Mouse (Mus musculus) G1E (cell line): ENCODE results near the gene Col27a1. TPM values are rescaled to one million over a fixed set of nuclear protein-coding genes. Genes with fewer than 3 reads are reported as not detected.

Source experiments
- ATAC-seq: 2 replicates; pipeline ENCODE4 v1.8.0; 2016; ENCODE audit warnings: mild to moderate bottlenecking; ENCODE audit not compliant: insufficient number of reproducible peaks, poor library complexity, low FRiP score, severe bottlenecking; ENCODE audit errors: extremely low read depth
- DNase-seq: peaks from one replicate; pipeline ENCODE4 v3.0.0; 2012; ENCODE audit warnings: low spot score
- H3K27me3 ChIP-seq: 2 replicates; pipeline ENCODE4 v1.6.1; 2012; ENCODE audit warnings: mild to moderate bottlenecking, low read length, inconsistent platforms; ENCODE audit not compliant: insufficient read depth
- H3K36me3 ChIP-seq: replicated peaks from 2 replicates; pipeline ENCODE3; 2012; ENCODE audit warnings: mild to moderate bottlenecking, inconsistent platforms
- H3K4me1 ChIP-seq: 2 replicates; pipeline ENCODE4 v1.6.1; 2012; ENCODE audit warnings: low read depth, low read length, inconsistent platforms, mixed read lengths; ENCODE audit not compliant: insufficient read depth
- H3K4me3 ChIP-seq: 2 replicates; pipeline ENCODE4 v1.5.1; 2012; ENCODE audit warnings: low read depth, mild to moderate bottlenecking, inconsistent platforms, low read length, moderate library complexity, mixed read lengths
- H3K9me3 ChIP-seq: replicated peaks from 2 replicates; pipeline ENCODE4 v1.6.1; 2012; ENCODE audit warnings: inconsistent platforms
- CTCF ChIP-seq: IDR thresholded peaks from 2 replicates; pipeline ENCODE4 v1.5.1; 2012; ENCODE audit warnings: low read depth, low read length, inconsistent platforms, mixed read lengths
- GATA1 ChIP-seq: IDR thresholded peaks from 2 replicates; pipeline ENCODE4 v1.6.1; 2012; ENCODE audit warnings: borderline replicate concordance, low read length, inconsistent platforms, mixed read lengths
- GATA2 ChIP-seq: IDR thresholded peaks from 2 replicates; pipeline ENCODE4 v1.6.1; 2012; ENCODE audit warnings: low read depth, low read length, inconsistent platforms, borderline replicate concordance
- POLR2AphosphoS5 ChIP-seq: IDR thresholded peaks from 2 replicates; pipeline ENCODE4 v1.6.1; 2012; ENCODE audit warnings: low read depth, low read length, inconsistent platforms; ENCODE audit not compliant: insufficient replicate concordance
- TAL1 ChIP-seq: conservative IDR thresholded peaks from 2 replicates; pipeline ENCODE4 v1.6.1; 2012; ENCODE audit warnings: low read depth, low read length, inconsistent platforms, mixed read lengths
- polyA plus RNA-seq: library from polyadenylated mRNA; stranded (reverse); fragments of >175 nt; gene quantifications from 2 replicates; pipeline ENCODE4 v1.2.3, GENCODE M21; 2012
- total RNA-seq, 2 experiments: library from RNA; stranded (forward) in 1 of 2; stranded (reverse) in 1 of 2; fragments of 200-1000 nt in 1 of 2; fragments of >200 nt in 1 of 2; fragmentation: Nextera tagmentation in 1 of 2; gene quantifications; 2 replicates each; pipeline ENCODE4 v1.2.3; 2014 to 2017

Gene Col27a1
- total RNA-seq (2014; fragmentation: Nextera tagmentation) = not detected in 2 replicates
- under 0.01 and 0.16 TPM in 2 replicates for total RNA-seq (2017)
- not detected in 2 replicates for polyA plus RNA-seq

DNA sequence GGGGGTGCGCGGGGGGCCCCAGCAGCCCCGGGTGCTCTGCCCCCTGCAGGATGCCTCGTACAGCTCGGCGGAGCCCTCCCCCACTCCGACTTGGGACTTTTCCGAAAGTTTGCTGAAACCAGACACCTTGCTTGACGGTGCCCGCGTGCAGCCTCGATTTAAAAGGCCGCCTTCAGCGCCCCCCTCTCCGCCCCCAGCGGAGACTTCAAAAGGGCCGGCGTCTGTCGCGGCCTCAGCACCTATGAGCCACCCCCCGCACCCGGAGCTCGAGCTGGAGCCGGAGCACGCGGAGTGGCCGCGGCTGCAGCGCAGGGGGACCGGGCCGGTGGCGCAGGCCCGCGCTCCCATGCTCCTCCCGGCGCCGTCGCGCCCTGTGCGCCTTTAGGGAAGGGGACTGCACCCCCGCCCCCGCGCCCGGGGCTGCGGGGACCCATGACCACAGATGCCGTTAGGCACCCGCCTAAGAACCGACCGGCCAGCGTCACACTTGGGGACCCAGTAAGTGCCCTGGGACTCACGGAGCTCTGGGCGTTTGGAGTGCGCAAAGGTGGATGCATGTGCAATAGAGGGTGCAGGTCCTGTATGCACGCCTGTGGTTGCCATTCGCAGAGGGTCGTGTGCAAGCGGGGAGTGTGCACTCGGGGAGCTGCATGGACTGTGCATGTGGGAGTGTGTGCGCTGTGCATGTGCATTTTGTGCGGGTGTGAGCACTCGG, at the start of gene Col27a1:
Col27a1 (plus strand) TSS at position 98 of the 715 bp plus-strand sequence.
- DNase-seq (no peak), ATAC-seq (no peak)
- Histone ChIP-seq H3K36me3 (no peaks in the 10 kb centered on the region), H3K27me3 (no peaks in the 10 kb centered on the region; the same call in 1 of the 2 replicates), H3K9me3 (peaks cover 90% of the 10 kb centered on the region), H3K4me3 (peak within 1 kb of the TSS; percentile 36; the same call in 1 of the 2 replicates), H3K4me1 (no peaks in the 10 kb centered on the region)
- TF ChIP-seq GATA2 (no peak), TAL1 (no peak), CTCF (no peak), GATA1 (no peak), POLR2AphosphoS5 (no peak)

DNA sequence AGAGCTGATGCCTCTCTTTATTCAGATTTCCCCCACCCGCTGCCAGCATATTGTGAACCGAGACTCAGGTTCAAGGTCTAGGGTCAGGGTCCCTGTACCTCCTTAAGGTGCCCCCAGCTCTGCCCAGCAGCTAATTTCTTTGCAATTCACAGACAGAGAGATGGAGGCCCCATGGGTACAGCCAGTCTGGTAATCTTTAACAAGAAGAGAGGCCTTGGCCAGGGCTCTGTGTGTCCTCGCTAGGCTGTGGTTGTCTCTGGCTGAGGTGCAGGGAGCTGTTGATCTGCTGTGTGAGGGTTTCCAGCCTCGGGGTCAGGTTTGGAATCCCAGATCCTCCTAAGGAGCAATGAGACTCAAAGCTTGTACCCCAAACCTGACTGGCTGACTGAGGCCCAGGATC, 48.2 kb upstream of the Col27a1 start:
- no peak for DNase-seq
- Histone ChIP-seq H3K4me1 (no peaks in the 10 kb centered on the region), H3K27me3 (no peaks in the 10 kb centered on the region), H3K36me3 (no peaks in the 10 kb centered on the region), H3K4me3 (no peak overlapping the region), H3K9me3 (peaks cover 90% of the 10 kb centered on the region)
- no peak for ATAC-seq
- no peak for TF ChIP-seq TAL1
- no peak for TF ChIP-seq CTCF
- TF ChIP-seq POLR2AphosphoS5 = no peak
- TF ChIP-seq GATA1 = no peak
- no peak for TF ChIP-seq GATA2

DNA sequence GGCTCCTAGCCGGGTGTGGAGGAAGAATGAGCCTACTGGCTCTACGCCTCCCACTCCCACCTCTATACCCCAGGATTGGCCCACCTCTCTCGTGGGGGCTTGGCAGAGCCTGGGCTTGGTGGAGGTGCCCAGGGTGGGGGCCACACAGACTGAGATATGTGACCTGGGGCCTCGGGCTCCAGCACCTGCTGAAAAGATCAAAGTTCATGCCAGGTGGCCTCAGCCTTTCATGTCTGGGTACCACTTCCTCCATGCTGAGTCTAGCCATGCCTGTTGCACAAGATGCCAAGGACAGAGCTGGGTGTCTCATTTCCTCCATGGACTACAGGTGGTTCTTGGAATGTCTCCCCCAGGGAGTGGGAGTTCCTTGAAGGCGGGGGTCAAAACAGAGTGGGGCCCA, 47.5 kb upstream of the Col27a1 start:
- TF ChIP-seq TAL1 = no peak
- no peak for TF ChIP-seq CTCF
- TF ChIP-seq POLR2AphosphoS5 = no peak
- TF ChIP-seq GATA2 = no peak
- no peak for TF ChIP-seq GATA1
- Histone ChIP-seq H3K4me1 (no peaks in the 10 kb centered on the region), H3K36me3 (no peaks in the 10 kb centered on the region), H3K4me3 (no peak overlapping the region), H3K27me3 (no peaks in the 10 kb centered on the region), H3K9me3 (peaks cover 90% of the 10 kb centered on the region)
- no peak for DNase-seq
- ATAC-seq = no peak

DNA sequence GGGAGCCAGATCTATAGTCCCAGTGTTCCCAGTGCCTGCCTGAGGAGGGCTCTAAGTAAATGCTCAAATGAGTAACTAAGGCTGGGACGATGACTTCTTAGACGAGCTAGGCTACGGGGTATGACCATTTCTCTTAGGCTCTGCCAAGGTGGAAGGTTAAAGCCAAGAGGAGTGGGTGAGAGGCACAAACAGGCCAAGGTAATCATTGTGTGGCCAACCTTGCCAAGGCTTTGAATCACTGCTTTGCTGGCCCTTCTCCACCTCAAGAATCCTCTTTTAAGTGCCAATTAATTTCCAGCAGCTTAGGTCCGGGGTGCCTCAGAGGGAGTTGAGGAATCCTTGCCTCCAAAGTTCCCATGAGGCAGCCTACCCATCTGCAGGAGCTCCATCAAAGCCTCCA, 43.7 kb upstream of the Col27a1 start:
- Histone ChIP-seq H3K4me1 (no peaks in the 10 kb centered on the region), H3K9me3 (peaks cover 89% of the 10 kb centered on the region), H3K36me3 (no peaks in the 10 kb centered on the region), H3K4me3 (no peak overlapping the region), H3K27me3 (no peaks in the 10 kb centered on the region)
- no peak for ATAC-seq
- no peak for TF ChIP-seq TAL1
- TF ChIP-seq GATA1 = no peak
- no peak for TF ChIP-seq GATA2
- TF ChIP-seq CTCF = no peak
- TF ChIP-seq POLR2AphosphoS5 = no peak
- DNase-seq = no peak

DNA sequence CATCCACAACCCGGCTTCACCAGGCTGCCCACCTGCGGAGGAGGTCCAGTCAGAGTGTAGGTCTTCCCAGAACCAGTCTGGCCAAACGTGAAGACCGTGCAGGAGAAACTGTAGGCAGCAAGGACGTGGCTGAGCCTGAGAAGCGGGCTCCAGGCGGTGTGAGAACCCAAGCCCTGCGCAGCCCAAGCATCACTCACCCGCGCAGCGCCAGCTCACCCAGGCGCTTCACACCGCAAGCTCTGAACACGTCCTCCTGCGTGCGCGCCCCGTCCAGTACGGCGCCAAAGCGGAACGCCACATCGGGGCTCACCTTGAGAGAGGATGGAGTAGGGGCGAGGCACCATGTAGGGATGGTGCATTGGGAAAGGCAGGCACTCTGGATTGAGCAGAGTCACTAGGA, 42.7 kb upstream of the Col27a1 start:
- Histone ChIP-seq H3K4me3 (peak overlapping the region; percentile 38; the same call in 1 of the 2 replicates), H3K27me3 (no peaks in the 10 kb centered on the region), H3K36me3 (no peaks in the 10 kb centered on the region), H3K9me3 (peaks cover 78% of the 10 kb centered on the region), H3K4me1 (no peaks in the 10 kb centered on the region)
- no peak for ATAC-seq
- no peak for TF ChIP-seq POLR2AphosphoS5
- no peak for TF ChIP-seq TAL1
- no peak for TF ChIP-seq GATA1
- TF ChIP-seq GATA2 = no peak
- TF ChIP-seq CTCF = no peak
- no peak for DNase-seq

DNA sequence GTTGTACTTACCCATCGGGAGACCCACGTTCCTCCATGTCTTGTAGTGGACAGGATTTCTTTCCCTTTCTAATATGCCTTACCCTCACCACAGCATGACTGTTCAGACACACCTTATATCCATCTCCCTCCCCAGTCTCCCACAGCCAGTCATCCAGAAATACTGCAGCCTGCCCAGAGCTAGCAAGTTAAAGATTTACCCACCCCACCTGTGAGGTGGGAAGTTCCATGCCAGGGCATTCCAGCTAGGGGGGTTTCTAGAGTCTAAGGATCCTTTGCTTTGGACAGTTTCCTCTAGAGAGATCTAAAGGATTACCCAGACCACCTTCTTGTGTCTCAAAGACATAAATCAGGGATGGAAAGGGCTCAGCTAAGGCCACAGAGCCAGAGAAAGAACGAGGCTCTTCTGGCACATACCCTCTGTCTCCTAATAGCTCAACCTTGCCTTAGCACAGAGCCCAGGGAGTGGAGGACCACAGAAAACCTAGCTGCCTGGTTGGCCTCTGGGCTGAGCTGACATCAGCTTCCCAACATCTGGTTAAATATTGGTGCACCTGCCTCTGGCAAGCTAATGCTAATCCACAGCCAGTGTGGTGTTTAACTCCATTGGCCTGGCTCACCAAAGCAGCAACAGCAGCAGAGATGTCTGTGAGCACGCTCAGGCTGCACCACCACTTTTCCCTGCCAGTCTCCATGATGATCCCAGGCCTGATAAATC, 41.7 kb upstream of the Col27a1 start, which contains the start of gene Kif12:
Kif12 (minus strand) TSS at position 163 of the 717 bp plus-strand sequence.
- DNase-seq (no peak), ATAC-seq (no peak)
- Histone ChIP-seq H3K9me3 (peaks cover 68% of the 10 kb centered on the region), H3K4me3 (peak within 1 kb of the TSS; percentile 38; the same call in 1 of the 2 replicates), H3K36me3 (no peaks in the 10 kb centered on the region), H3K27me3 (no peaks in the 10 kb centered on the region), H3K4me1 (no peaks in the 10 kb centered on the region)
- TF ChIP-seq GATA2 = no peak
- no peak for TF ChIP-seq POLR2AphosphoS5

DNA sequence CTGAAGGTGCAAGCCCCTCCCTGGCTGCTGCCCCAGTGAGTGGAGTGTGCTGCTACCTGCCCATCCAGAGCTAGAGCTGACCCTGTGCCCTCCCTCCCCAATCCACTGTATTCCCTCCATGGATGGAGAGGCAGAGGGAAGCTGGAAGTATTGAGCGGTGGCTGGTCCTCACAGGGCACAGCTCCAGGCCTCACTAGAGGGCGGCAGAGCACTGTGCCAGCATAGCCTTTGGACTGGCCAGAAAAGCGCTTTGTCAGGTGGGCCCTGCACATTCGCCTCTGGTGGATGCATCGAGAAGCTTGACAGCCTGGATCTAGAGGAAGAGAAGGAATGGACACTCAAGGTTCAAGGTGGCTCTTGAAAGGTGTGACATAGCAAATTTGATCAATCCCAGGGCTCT, 32.2 kb upstream of the Col27a1 start:
- Histone ChIP-seq H3K9me3 (peaks cover 76% of the 10 kb centered on the region), H3K4me3 (no peak overlapping the region; the same call in 1 of the 2 replicates), H3K27me3 (no peaks in the 10 kb centered on the region), H3K4me1 (no peaks in the 10 kb centered on the region), H3K36me3 (no peaks in the 10 kb centered on the region)
- ATAC-seq (no peak), DNase-seq (no peak)
- TF ChIP-seq POLR2AphosphoS5 (no peak), GATA1 (no peak), GATA2 (no peak), TAL1 (no peak), CTCF (no peak)
